Mouse (Mus musculus): ENCODE data around the gene Sergef. TPM values are rescaled to one million over a fixed set of nuclear protein-coding genes. Genes with fewer than 3 reads are reported as not detected.

Sergef gene
- polyA plus RNA-seq, 1 experiment from 2014 or later: 15.5 TPM

GRCm38 (mm10) chr7:46492134-46492678 is 147.4 kb downstream of the Sergef start:
- TF ChIP-seq CTCF (IDR thresholded peaks at IDR 0.05; ENCODE audit: low read depth): no peak
- Histone ChIP-seq H3K27ac (no peak overlapping the region), H3K9ac (ENCODE audit: low read depth, low read length) (no peak overlapping the region), H3K4me3 (replicated peaks; ENCODE audit: low read depth, low read length) (no peak overlapping the region), H3K27me3 (ENCODE audit: insufficient read depth, low read length) (no peaks in the 10 kb centered on the region), H3K36me3 (ENCODE audit: insufficient read depth, low read length) (no peaks in the 10 kb centered on the region), H3K4me2 (ENCODE audit: low read length) (no peak overlapping the region), H3K4me1 (replicated peaks; ENCODE audit: insufficient read depth, low read length) (no peaks in the 10 kb centered on the region), H3K9me3 (replicated peaks; ENCODE audit: low read length) (no peaks in the 10 kb centered on the region)
- 36% methylated on average over 14 of the region's 14 CpGs for WGBS
- no peak for ATAC-seq (replicated peaks; ENCODE audit: low FRiP score, low read depth)
- no peak for DNase-seq (ENCODE audit: low spot score)

GRCm38 (mm10) chr7:46487354-46487753 is 152.3 kb downstream of the Sergef start:
- H3K4me3 ChIP-seq (replicated peaks; ENCODE audit: low read depth, low read length): no peak overlapping the region
- H3K27me3 ChIP-seq (ENCODE audit: insufficient read depth, low read length): no peaks in the 10 kb centered on the region
- H3K4me1 ChIP-seq (replicated peaks; ENCODE audit: insufficient read depth, low read length): no peaks in the 10 kb centered on the region
- ATAC-seq (replicated peaks; ENCODE audit: low FRiP score, low read depth): no peak
- no peak for TF ChIP-seq CTCF (IDR thresholded peaks at IDR 0.05; ENCODE audit: low read depth)
- WGBS: 50% methylated on average over 4 of the region's 4 CpGs
- H3K27ac ChIP-seq: no peak overlapping the region
- no peaks in the 10 kb centered on the region for H3K36me3 ChIP-seq (ENCODE audit: insufficient read depth, low read length)
- H3K4me2 ChIP-seq (ENCODE audit: low read length): no peak overlapping the region
- no peak for DNase-seq (ENCODE audit: low spot score)
- no peak overlapping the region for H3K9ac ChIP-seq (ENCODE audit: low read depth, low read length)
- H3K9me3 ChIP-seq (replicated peaks; ENCODE audit: low read length): no peaks in the 10 kb centered on the region

- ATAC-seq (replicated peaks; ENCODE audit: low FRiP score, low read depth): no peak
- DNase-seq (ENCODE audit: low spot score): no peak
- H3K27ac ChIP-seq: no peak overlapping the region
- no peak overlapping the region for H3K9ac ChIP-seq (ENCODE audit: low read depth, low read length)
- no peaks in the 10 kb centered on the region for H3K9me3 ChIP-seq (replicated peaks; ENCODE audit: low read length)
- H3K4me1 ChIP-seq (replicated peaks; ENCODE audit: insufficient read depth, low read length): no peaks in the 10 kb centered on the region
- no peaks in the 10 kb centered on the region for H3K27me3 ChIP-seq (ENCODE audit: insufficient read depth, low read length)
- H3K36me3 ChIP-seq (ENCODE audit: insufficient read depth, low read length): no peaks in the 10 kb centered on the region
- 70% methylated on average over 5 of the region's 5 CpGs for WGBS
- no peak overlapping the region for H3K4me2 ChIP-seq (ENCODE audit: low read length)
- TF ChIP-seq CTCF (IDR thresholded peaks at IDR 0.05; ENCODE audit: low read depth): no peak
- H3K4me3 ChIP-seq (replicated peaks; ENCODE audit: low read depth, low read length): no peak overlapping the region
Measured at GRCm38 (mm10) chr7:46486761-46487160, 152.8 kb downstream of the Sergef start.

- no peaks in the 10 kb centered on the region for H3K4me1 ChIP-seq (replicated peaks; ENCODE audit: insufficient read depth, low read length)
- ATAC-seq (replicated peaks; ENCODE audit: low FRiP score, low read depth) (no peak), DNase-seq (ENCODE audit: low spot score) (no peak)
- TF ChIP-seq CTCF (IDR thresholded peaks at IDR 0.05; ENCODE audit: low read depth): no peak
- H3K4me3 ChIP-seq (replicated peaks; ENCODE audit: low read depth, low read length): no peak overlapping the region
- H3K4me2 ChIP-seq (ENCODE audit: low read length): no peak overlapping the region
- H3K9me3 ChIP-seq (replicated peaks; ENCODE audit: low read length): no peaks in the 10 kb centered on the region
- H3K27me3 ChIP-seq (ENCODE audit: insufficient read depth, low read length): no peaks in the 10 kb centered on the region
- no peak overlapping the region for H3K27ac ChIP-seq
- 43% methylated on average over 6 of the region's 6 CpGs for WGBS
- no peak overlapping the region for H3K9ac ChIP-seq (ENCODE audit: low read depth, low read length)
- H3K36me3 ChIP-seq (ENCODE audit: insufficient read depth, low read length): no peaks in the 10 kb centered on the region
Measured at GRCm38 (mm10) chr7:46484223-46484622, 155.4 kb downstream of the Sergef start.

- Histone ChIP-seq H3K27ac (no peak overlapping the region), H3K36me3 (ENCODE audit: insufficient read depth, low read length) (no peaks in the 10 kb centered on the region), H3K4me2 (ENCODE audit: low read length) (no peak overlapping the region), H3K4me3 (replicated peaks; ENCODE audit: low read depth, low read length) (no peak overlapping the region), H3K4me1 (replicated peaks; ENCODE audit: insufficient read depth, low read length) (no peaks in the 10 kb centered on the region), H3K9me3 (replicated peaks; ENCODE audit: low read length) (no peaks in the 10 kb centered on the region), H3K27me3 (ENCODE audit: insufficient read depth, low read length) (no peaks in the 10 kb centered on the region), H3K9ac (ENCODE audit: low read depth, low read length) (no peak overlapping the region)
- ATAC-seq (replicated peaks; ENCODE audit: low FRiP score, low read depth) (no peak), DNase-seq (ENCODE audit: low spot score) (no peak)
- WGBS: 49% methylated on average over 10 of the region's 10 CpGs
- TF ChIP-seq CTCF (IDR thresholded peaks at IDR 0.05; ENCODE audit: low read depth): no peak
Measured at GRCm38 (mm10) chr7:46483050-46483449, 156.6 kb downstream of the Sergef start.

GRCm38 (mm10) chr7:46482099-46482531 is 157.5 kb downstream of the Sergef start:
- H3K4me3 ChIP-seq (replicated peaks; ENCODE audit: low read depth, low read length): no peak overlapping the region
- H3K9me3 ChIP-seq (replicated peaks; ENCODE audit: low read length): no peaks in the 10 kb centered on the region
- DNase-seq (ENCODE audit: low spot score): no peak
- TF ChIP-seq CTCF (IDR thresholded peaks at IDR 0.05; ENCODE audit: low read depth): no peak
- H3K36me3 ChIP-seq (ENCODE audit: insufficient read depth, low read length): no peaks in the 10 kb centered on the region
- H3K27me3 ChIP-seq (ENCODE audit: insufficient read depth, low read length): no peaks in the 10 kb centered on the region
- H3K27ac ChIP-seq: no peak overlapping the region
- no peak overlapping the region for H3K4me2 ChIP-seq (ENCODE audit: low read length)
- no peak overlapping the region for H3K9ac ChIP-seq (ENCODE audit: low read depth, low read length)
- 78% methylated on average over 2 of the region's 2 CpGs for WGBS
- H3K4me1 ChIP-seq (replicated peaks; ENCODE audit: insufficient read depth, low read length): no peaks in the 10 kb centered on the region
- 0 out of 2 replicates have a peak, but pooled peaks have one; percentile 33 for ATAC-seq (replicated peaks; ENCODE audit: low FRiP score, low read depth)

- no peak for TF ChIP-seq CTCF (IDR thresholded peaks at IDR 0.05; ENCODE audit: low read depth)
- no peak overlapping the region for H3K4me3 ChIP-seq (replicated peaks; ENCODE audit: low read depth, low read length)
- H3K9ac ChIP-seq (ENCODE audit: low read depth, low read length): no peak overlapping the region
- no peak overlapping the region for H3K4me2 ChIP-seq (ENCODE audit: low read length)
- H3K27me3 ChIP-seq (ENCODE audit: insufficient read depth, low read length): no peaks in the 10 kb centered on the region
- H3K9me3 ChIP-seq (replicated peaks; ENCODE audit: low read length): no peaks in the 10 kb centered on the region
- DNase-seq (ENCODE audit: low spot score) (no peak), ATAC-seq (replicated peaks; ENCODE audit: low FRiP score, low read depth) (no peak)
- H3K36me3 ChIP-seq (ENCODE audit: insufficient read depth, low read length): no peaks in the 10 kb centered on the region
- WGBS: 47% methylated on average over 6 of the region's 6 CpGs
- no peak overlapping the region for H3K27ac ChIP-seq
- H3K4me1 ChIP-seq (replicated peaks; ENCODE audit: insufficient read depth, low read length): no peaks in the 10 kb centered on the region
Measured at GRCm38 (mm10) chr7:46479793-46480192, 159.8 kb downstream of the Sergef start.
